Mouse (Mus musculus) heart, adult 8-10 months (tissue): ENCODE measurements at regions not wholly inside any gene's neighbourhood (a gene's known extent, or its start where the extent isn't known, plus 50 kb on each side); places are given as distances from the start of the nearest gene placed in this dataset.
A peak's percentile ranks its signal among the peaks of the same experiment; 100 is the strongest.

Experiments
- DNase-seq: peaks from one replicate; pipeline ENCODE4 v3.0.0; 2022; ENCODE audit warnings: low spot score

DNA sequence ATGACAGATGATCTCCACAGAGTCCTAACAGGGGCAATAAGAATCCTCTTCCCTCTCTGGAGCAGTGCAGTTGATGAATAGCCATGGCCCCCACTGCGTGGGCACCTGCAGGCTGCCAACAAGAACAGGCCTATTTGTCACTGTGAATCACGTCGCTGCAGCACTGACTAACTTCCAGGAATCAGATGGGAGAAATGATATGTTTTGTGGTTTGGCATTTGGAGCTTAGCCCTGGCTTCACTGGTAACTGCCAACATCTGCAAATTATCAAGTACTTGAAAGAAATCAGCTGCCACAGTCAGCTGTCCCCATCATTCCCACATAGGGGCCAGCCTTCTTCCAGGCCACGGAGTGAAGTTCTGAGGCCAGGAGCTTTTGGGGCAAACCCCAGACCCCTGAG is 142.8 kb downstream of the Ets2 start:
- DNase-seq, result no peak

- no peak for DNase-seq
These were observed 140.9 kb downstream of the Ets2 start for GRCm38 (mm10) chr16:95842766-95843165.

DNA sequence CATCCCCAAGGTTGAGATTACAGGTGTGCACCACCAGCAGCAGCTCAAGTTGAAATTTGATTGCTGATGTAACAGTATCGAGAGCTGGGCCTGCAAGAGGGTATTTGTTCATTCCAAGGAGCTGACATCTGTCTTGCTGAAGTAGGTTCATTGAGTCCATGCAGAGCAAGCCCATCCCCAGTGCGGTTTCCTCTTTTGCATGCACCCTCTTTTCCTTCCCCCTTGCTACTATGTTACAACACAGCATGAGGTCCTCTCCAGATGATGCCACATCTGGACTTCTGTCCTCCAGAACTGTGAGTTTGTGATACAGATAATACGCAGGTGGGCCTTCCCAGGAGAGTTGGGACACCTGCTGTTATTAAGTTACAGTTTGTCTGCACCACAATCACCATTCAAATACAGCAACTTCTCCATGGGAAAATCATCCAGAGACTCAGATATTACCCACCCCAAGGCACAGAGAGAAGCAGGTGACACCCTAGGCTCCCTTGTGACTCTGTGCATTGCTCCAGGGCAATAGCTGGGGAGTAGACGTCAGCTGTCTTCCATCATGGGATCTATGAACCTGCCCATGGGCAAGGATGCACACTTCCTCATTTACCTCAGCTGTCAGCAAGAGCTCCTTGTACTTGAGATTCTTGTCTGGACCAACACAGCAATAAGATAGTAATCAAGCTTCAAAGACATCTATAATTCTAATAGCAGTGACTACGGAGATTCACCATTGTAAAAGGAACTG is 137.8 kb downstream of the Ets2 start:
- DNase-seq, result no peak

DNA sequence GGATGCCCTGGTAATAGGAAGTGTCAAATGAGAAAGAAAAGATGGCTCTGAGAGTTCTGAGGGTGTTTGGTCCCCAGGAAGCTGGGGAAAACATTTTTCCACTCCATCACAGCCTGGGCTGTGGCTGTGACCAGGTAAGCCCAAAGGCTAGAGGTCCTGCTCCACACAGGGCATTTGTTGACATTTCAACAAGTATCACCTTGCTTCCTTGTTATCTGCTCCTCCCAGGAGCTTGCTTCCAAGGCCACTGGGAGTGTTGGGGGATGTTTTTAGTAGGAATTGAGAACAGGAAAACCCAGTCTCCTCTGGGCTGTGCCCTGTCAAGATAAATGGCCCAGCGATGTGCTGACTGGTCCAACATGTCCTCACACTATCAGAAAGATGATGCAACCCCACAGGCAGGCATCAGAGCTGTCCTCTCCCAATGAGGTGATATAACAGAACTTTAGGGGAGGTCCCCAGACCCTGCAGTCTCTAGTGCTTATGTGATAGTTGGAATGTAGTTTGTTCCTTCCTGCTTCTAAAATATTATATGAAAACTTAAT is 137.1 kb downstream of the Ets2 start:
- no peak for DNase-seq

- no peak for DNase-seq
These were observed 136.6 kb downstream of the Ets2 start for GRCm38 (mm10) chr16:95838478-95838846.

DNA sequence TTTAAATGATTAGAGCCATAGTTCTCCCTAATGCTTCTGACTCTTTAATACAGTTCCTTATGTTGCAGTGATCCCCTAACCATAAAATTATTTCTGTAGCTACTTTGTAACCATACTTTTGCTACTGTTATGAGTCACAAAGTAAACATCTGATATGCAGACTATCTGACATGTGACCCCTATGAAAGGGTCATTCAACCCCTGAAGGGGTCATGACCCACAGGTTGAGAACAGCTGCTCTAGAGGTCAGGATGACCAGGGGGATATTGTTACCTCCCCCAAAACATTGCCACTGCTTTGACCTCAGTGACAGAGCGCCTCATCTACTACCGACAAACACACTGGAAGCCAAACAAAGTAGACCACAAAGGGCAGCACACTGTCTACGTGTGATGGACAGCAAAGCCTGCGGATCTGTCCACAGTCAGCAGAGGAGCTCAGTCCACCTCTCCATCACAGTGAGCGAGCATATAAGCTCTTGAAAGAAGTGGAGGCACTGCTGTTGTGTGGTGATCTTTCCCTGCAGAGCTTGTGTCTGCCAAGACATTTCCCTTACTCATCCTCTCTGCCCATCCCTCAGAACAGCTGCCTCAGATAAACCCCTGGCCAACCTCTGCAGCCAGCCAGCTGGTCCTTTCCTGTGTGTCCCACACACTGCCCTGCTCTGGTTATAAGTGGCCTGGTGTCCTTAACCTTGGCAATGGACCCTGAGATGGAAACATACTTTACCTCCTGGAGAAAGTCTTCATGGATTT is 136.0 kb downstream of the Ets2 start:
- no peak for DNase-seq

DNA sequence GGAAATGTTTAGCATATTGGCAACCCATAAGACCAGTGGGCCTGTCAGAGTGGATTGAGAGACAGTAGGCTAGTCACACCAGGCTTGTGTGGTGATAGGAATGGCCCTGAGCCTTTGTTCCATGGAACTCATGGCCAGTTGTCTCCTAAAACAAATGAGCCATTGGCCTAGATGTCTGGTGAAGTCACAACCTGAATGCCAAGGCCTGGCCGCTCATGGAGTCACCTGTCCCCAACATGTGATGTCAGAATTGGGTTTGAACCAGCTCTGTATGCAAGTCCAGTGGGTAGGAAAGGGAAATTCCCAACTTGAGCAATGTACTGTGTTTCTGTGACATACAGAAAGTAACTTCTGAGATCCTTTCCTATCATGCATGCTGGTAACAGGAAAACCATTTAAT is 134.1 kb downstream of the Ets2 start:
- no peak for DNase-seq

DNA sequence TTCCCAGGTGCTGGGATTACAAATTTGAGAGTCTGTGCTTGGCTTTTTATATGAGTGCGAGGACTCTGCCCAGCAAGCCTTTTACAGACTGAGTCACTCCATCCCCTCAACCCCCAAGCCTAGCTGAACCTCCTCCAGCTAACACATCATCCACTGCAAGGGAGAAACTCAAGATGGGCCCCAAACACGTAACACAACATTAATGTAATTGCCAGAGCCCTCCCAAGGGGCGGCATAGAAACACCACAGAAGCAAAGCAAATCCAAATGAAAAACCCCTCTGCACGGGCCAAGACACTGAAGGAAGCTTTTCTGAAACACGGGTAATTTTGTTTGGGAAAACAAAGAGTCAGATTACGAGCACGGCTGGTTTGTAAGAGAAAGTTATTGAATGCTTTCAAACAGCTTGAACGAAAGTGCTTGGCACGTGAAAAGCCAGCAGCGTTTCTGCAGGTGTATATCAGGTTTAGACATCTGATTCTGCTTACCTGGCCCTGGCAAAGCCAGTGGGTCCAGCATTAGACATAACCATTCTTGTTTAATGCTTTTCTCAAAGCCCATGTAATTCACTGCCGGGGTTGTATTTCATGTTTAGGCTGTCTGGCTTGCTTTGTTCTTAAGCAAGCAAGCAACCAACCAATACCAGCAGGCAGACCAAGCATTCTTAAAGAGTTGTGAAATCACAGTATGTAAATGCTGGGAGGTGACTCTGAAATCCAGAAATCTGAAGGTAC is 132.8 kb downstream of the Ets2 start:
- DNase-seq, result no peak

DNA sequence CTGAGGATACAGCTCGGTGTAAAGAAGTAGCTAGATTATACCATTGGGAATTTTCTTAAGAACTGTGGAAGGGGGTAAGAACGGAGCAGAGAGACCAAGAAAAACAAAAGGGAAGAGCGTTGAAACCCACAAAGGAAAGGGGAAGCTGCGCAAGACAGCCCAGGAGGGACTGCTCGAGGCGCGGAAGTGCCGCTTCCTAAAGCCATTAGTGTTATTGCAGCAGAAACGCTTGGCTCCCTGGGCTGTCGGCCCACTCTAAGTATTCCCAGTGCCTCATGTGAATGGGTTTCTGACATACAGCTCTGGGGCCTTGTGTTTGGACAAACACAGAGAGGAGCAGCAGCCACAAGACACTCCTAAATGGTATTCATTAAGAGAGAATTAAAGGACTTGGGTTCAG is 131.6 kb downstream of the Ets2 start:
- no peak for DNase-seq

DNA sequence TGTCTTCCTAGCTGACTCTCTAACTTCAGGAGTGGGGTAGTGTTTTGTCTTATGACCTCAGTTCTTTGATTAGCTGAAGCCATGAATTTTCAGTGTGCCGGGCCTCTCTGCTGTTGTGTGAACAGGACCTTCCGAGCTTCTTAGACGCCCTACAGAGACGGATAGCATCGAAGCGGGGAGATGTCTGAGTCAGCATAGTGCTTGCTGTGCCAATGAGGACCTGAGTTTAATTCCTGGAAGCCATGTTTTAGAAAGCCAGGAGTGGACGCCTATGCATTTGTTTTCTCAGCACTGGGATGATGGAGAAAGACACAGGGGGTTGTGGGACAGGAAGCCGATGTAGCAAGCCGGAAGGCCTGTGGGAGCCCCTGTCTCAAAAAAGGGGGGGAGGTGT is 130.5 kb downstream of the Ets2 start:
- DNase-seq, result no peak

DNA sequence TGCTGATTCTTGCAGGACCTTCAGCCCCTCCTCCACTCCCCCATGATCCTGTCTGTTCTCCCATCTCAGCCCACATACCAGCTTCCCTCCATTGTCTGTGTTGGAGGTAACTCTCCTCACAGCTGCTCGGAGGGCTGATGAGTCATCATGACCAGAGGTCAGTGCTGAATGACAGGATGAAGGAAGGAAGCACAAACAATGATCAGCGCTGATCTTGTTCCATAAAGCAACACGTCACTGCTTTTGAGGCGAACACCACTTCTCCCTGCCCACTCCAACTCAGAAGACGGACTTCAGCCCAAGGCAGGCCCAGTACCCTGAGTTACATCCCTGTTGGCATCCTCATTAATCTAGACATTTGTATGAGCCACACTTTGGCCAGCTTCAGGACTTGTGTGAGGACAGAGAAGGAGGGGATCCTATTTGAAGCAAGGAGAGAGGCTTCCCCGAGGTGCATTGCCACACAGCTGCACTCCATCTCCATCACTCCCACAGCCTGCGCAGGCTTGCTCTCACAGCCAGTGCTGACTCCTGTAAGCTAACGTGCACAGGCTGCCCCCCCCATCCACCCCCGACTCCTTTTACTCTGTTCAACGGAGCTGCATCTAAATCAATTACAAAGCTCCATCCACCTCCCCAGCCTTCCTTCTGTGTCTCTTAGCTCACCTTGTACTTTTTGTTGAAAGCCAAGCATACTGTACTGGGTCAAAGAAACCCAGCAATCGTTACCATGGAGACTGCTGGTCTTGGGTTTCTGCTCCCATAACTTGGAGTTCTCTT is 129.9 kb downstream of the Ets2 start:
- peak; percentile 83 for DNase-seq

- no peak for DNase-seq
These were observed 125.5 kb downstream of the Ets2 start for GRCm38 (mm10) chr16:95827402-95827737.

GRCm38 (mm10) chr16:95826681-95827401 is 125.0 kb downstream of the Ets2 start:
- no peak for DNase-seq

DNA sequence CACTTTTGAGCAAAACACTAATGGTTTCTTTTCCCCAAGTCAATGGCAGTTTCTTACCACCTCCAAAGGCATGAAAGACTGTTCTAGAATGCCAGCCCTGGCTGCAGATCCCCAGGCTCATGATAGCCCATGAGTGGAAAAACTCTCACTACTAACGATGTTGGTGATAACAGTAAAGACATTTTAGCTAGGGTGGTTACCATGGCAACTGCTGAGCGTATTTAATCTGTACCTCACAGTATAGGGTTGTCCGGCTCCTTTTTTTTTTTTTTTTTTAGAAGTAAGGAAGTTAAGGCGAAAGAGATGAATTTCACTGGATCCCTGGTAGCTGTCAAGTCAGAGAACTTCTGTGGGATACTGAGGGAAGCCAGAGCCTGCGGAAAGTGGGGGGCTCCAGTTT is 123.8 kb downstream of the Ets2 start:
- DNase-seq, result no peak

GRCm38 (mm10) chr16:95824720-95825534 is 123.1 kb downstream of the Ets2 start:
- DNase-seq, result no peak

DNA sequence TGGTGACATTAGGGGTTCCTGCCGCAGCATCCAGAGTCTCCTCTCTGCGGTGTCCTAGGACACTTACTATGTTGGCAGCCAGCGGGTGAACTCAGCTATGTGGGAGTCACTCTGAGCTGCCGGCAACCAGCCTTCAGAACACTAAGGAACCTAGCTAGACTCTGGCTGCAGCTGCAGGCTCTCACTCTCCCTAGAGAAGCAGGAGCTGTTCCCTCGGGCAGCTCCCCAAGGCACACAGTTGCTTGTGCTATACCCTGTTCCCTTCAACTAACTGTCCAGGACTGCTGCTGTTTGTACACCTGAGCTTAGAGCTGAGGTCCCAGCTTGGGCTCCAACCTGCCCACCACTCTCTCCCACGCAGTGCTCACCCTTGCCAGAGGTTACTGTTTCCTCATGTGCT is 121.9 kb downstream of the Ets2 start:
- DNase-seq, result no peak

DNA sequence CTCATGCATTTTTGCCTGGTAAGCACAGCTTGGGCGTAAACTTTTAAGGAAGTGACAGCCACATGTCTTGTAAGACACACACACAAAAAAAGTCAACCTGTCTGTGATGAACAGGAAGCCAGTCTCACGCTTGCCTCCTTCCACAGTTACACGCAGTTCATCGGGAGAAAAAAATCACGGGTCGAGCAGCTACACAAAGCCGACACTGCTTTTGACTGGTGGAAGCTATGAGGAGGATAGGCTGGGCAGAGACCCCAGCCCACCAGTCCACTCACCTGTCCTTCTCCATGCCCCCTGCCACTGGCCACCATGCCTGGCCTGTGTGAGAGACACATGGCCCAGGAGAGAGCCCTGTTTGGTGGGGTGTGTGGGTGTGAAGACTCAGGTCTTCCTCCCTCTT is 119.2 kb downstream of the Ets2 start:
- DNase-seq, result no peak

DNA sequence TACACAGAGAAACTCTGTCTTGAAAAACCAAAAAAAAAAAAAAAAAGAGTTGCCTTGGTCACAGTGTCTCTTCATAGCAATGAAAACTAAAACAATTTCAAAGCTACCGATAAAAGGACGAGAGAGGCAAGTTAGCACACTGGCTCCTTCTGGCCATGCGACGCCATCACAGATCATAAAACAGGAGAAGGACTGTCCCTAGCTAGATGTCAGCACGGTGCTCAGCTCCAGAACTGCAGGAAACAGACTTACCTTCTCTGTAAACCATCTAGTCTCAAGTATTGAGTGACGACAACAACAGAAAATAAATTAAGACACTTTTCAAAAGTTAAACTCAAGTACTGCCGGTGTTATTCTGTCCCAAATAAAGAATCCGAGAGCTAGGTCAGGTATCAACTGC is 118.7 kb downstream of the Ets2 start:
- DNase-seq, result no peak

DNA sequence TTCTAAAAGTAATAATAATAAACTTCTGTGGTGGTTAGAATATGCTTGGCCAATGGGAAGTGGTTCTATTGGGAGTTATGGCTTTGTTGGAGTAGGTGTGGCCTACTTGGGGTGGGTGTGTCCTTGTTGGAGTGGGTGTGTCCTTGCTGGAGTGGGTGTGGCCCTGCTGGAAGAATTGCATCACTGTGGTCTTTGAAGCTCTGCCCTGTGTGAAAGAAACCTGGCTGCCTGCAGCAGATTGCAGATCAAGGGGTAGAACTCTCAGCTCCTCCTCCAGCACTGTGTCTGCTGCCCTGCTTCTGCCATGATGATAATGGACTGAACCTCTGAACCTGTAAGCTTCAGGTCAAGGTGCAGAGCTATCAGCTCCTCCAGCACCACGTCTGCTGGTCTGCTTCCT is 118.1 kb downstream of the Ets2 start:
- DNase-seq, result no peak

DNA sequence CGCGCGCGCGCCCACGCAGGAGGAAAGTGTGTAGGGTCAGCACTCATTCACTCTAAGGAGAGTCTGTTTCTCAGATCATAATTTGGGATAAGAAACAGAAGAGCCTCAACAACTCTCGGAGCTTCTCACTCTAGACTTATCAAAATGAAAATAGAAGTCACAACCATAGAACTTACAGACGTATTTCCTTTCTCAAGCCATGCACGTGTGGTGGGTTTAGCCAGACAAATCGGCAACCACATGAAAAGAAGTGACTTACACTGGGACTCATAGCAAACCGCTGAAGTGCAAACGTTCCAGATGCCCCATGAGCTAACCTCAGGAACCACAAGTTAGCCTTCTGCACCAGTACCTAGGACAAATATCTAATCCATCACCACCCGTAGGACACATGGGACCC is 114.1 kb downstream of the Ets2 start:
- DNase-seq, result no peak
